Mouse (Mus musculus): ENCODE results near the gene Fbxl13.

DNA sequence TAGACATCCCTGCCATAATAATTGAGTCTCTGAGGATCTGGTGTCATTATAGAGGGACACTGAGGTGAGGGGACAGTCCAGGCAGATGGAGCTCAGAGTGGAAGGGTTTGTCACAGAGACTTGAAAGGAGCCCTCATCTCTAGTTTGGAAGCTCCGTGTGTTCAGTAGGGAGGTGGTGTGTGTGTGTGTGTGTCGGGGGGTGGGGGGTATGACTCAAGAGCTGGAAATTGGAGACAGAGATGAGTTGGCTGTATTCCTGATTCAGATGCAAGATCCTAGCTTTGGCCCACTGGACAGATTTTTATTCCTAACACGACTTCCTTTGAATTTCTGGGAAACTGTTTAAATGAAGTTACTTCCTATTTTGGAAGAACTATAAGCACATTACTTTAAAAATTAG lies 158.1 kb downstream of the Fbxl13 start:
- TF ChIP-seq E2F4 (IDR thresholded peaks at IDR 0.05; ENCODE audit: insufficient read depth): no peak
- no peak for TF ChIP-seq POLR2AphosphoS2 (IDR thresholded peaks at IDR 0.05; ENCODE audit: insufficient read length, low read depth)
- TF ChIP-seq USF1 (IDR thresholded peaks at IDR 0.05; ENCODE audit: low read depth): no peak
- no peak for TF ChIP-seq POLR2A (IDR thresholded peaks at IDR 0.05; ENCODE audit: insufficient read length, low read depth)
- no peak for TF ChIP-seq TCF12 (IDR thresholded peaks at IDR 0.05; ENCODE audit: insufficient read depth, poor library complexity, severe bottlenecking)
- TF ChIP-seq MAX (IDR thresholded peaks at IDR 0.05; ENCODE audit: low read depth): no peak

Data from myocyte (in vitro differentiated cells).